Mouse (Mus musculus) G1E (cell line): ENCODE data around the gene Maco1. TPM values are rescaled to one million over a fixed set of nuclear protein-coding genes. Genes with fewer than 3 reads are reported as not detected.

Experiments
- ATAC-seq: 2 replicates; pipeline ENCODE4 v1.8.0; 2016; ENCODE audit warnings: mild to moderate bottlenecking; ENCODE audit not compliant: insufficient number of reproducible peaks, poor library complexity, low FRiP score, severe bottlenecking; ENCODE audit errors: extremely low read depth
- DNase-seq: peaks from one replicate; pipeline ENCODE4 v3.0.0; 2012; ENCODE audit warnings: low spot score
- H3K27me3 ChIP-seq: 2 replicates; pipeline ENCODE4 v1.6.1; 2012; ENCODE audit warnings: mild to moderate bottlenecking, low read length, inconsistent platforms; ENCODE audit not compliant: insufficient read depth
- H3K36me3 ChIP-seq: replicated peaks from 2 replicates; pipeline ENCODE3; 2012; ENCODE audit warnings: mild to moderate bottlenecking, inconsistent platforms
- H3K4me1 ChIP-seq: 2 replicates; pipeline ENCODE4 v1.6.1; 2012; ENCODE audit warnings: low read depth, low read length, inconsistent platforms, mixed read lengths; ENCODE audit not compliant: insufficient read depth
- H3K4me3 ChIP-seq: 2 replicates; pipeline ENCODE4 v1.5.1; 2012; ENCODE audit warnings: low read depth, mild to moderate bottlenecking, inconsistent platforms, low read length, moderate library complexity, mixed read lengths
- H3K9me3 ChIP-seq: replicated peaks from 2 replicates; pipeline ENCODE4 v1.6.1; 2012; ENCODE audit warnings: inconsistent platforms
- CTCF ChIP-seq: IDR thresholded peaks from 2 replicates; pipeline ENCODE4 v1.5.1; 2012; ENCODE audit warnings: low read depth, low read length, inconsistent platforms, mixed read lengths
- GATA1 ChIP-seq: IDR thresholded peaks from 2 replicates; pipeline ENCODE4 v1.6.1; 2012; ENCODE audit warnings: borderline replicate concordance, low read length, inconsistent platforms, mixed read lengths
- GATA2 ChIP-seq: IDR thresholded peaks from 2 replicates; pipeline ENCODE4 v1.6.1; 2012; ENCODE audit warnings: low read depth, low read length, inconsistent platforms, borderline replicate concordance
- POLR2AphosphoS5 ChIP-seq: IDR thresholded peaks from 2 replicates; pipeline ENCODE4 v1.6.1; 2012; ENCODE audit warnings: low read depth, low read length, inconsistent platforms; ENCODE audit not compliant: insufficient replicate concordance
- TAL1 ChIP-seq: conservative IDR thresholded peaks from 2 replicates; pipeline ENCODE4 v1.6.1; 2012; ENCODE audit warnings: low read depth, low read length, inconsistent platforms, mixed read lengths
- polyA plus RNA-seq: library from polyadenylated mRNA; stranded (reverse); fragments of >175 nt; gene quantifications from 2 replicates; pipeline ENCODE4 v1.2.3, GENCODE M21; 2012
- total RNA-seq, 2 experiments: library from RNA; stranded (forward) in 1 of 2; stranded (reverse) in 1 of 2; fragments of 200-1000 nt in 1 of 2; fragments of >200 nt in 1 of 2; fragmentation: Nextera tagmentation in 1 of 2; gene quantifications; 2 replicates each; pipeline ENCODE4 v1.2.3; 2014 to 2017

Maco1 gene
- total and polyA plus RNA-seq, 3 experiments, result 11.3 to 74.9 (median 49.3) TPM

- H3K27me3 ChIP-seq, result no peaks in the 10 kb centered on the region
- H3K4me3 ChIP-seq, result peak overlapping the region; percentile 70; the same call in 1 of the 2 replicates
- no peak for TF ChIP-seq GATA1
- TF ChIP-seq TAL1, result 0 out of 2 replicates have a peak, but pooled peaks have one; percentile 29
- TF ChIP-seq GATA2, result no peak
- no peak for TF ChIP-seq POLR2AphosphoS5
- no peak for TF ChIP-seq CTCF
- no peaks in the 10 kb centered on the region for H3K9me3 ChIP-seq
- peaks cover 88% of the 10 kb centered on the region for H3K4me1 ChIP-seq
- ATAC-seq (0 out of 2 replicates have a peak, but pooled peaks have one; percentile 22), DNase-seq (peak; percentile 67)
- peaks cover under 1% of the 10 kb centered on the region for H3K36me3 ChIP-seq
These were observed 12.2 kb upstream of the Maco1 start for GRCm38 (mm10) chr4:134865340-134865739.

- H3K36me3 ChIP-seq, result no peaks in the 10 kb centered on the region
- H3K27me3 ChIP-seq, result no peaks in the 10 kb centered on the region
- TF ChIP-seq GATA2 (no peak), TAL1 (peak; percentile 45; the same call in 1 of the 2 replicates)
- peak within 1 kb of the TSS; percentile 70 for H3K4me3 ChIP-seq
- ATAC-seq (peak; percentile 29), DNase-seq (peak; percentile 54)
- no peaks in the 10 kb centered on the region for H3K9me3 ChIP-seq
- H3K4me1 ChIP-seq, result peaks cover 80% of the 10 kb centered on the region
These were observed 11.0 kb upstream of the Maco1 start, which contains the start of gene Rhd for GRCm38 (mm10) chr4:134863937-134864729. Rhd (plus strand) TSS chr4:134864536.

DNA sequence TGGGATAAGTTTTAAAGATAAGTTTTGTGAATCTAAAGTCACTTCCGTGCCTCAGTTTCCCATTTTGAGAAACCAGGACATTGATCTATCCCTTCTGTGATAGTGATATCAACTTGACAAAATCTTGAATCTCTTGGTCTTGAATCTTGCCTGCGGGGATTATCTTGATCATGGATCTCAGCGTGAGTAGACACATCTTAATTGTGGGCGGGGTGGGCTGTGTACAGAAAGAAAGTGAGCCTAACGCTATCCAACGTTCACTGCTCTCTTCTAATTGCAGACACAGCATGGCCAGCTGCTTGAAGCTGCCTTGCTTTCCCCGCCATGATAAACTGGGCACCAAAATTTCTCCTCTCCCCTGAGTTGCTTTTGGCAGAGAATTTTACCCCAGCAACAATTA is 9.9 kb upstream of the Maco1 start:
- Histone ChIP-seq H3K4me3 (no peak overlapping the region; the same call in 1 of the 2 replicates), H3K4me1 (peaks cover 73% of the 10 kb centered on the region), H3K36me3 (no peaks in the 10 kb centered on the region), H3K9me3 (no peaks in the 10 kb centered on the region), H3K27me3 (no peaks in the 10 kb centered on the region)
- TF ChIP-seq GATA2, result no peak
- no peak for TF ChIP-seq CTCF
- TF ChIP-seq POLR2AphosphoS5, result no peak
- TF ChIP-seq TAL1, result no peak
- TF ChIP-seq GATA1, result no peak
- ATAC-seq (no peak), DNase-seq (no peak)

DNA sequence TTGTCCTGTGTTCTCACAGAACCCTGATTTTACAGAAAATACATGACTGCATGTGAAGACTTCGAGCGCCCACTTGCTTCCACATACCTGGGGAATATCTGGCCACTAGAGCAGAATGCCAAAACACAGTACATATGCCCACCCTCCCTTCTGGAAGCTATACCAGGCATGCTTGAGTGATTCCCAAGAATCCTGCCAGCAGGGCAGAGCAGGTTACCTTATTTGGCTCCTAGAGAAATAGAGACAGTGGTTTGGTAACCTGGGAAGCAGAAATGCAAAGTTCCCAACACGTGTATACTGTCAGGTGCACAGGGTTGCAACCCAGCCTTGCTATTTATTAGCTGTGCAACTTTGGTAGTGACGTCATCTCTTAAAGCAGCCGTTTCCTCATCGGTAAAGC is 8.7 kb upstream of the Maco1 start:
- DNase-seq (no peak), ATAC-seq (no peak)
- TF ChIP-seq GATA1, result no peak
- TF ChIP-seq TAL1, result no peak
- TF ChIP-seq POLR2AphosphoS5, result no peak
- Histone ChIP-seq H3K27me3 (no peaks in the 10 kb centered on the region), H3K4me1 (peaks cover 66% of the 10 kb centered on the region), H3K4me3 (no peak overlapping the region), H3K36me3 (no peaks in the 10 kb centered on the region), H3K9me3 (no peaks in the 10 kb centered on the region)

DNA sequence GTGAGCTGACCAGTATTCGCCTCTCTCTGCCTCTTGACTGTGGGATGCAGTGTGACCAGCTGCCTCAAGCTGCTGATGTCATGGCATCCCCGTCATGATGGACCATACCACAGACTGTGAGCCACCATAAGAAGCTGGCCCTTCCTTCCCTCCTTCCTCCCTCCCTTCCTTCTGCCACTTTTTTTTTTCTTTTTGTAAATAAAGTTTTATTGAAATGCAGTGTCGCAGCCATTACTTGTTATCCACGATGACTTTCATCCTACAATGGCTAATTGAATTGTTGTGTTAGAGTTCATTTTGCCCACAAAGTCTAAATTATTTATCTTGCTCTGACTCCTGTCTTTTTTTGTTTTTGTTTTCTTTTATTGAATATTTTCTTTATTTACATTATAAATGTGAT is 5.3 kb upstream of the Maco1 start:
- no peak for DNase-seq
- ATAC-seq, result no peak
- TF ChIP-seq TAL1 (no peak), POLR2AphosphoS5 (no peak), GATA1 (no peak), CTCF (no peak), GATA2 (no peak)
- no peaks in the 10 kb centered on the region for H3K36me3 ChIP-seq
- H3K4me3 ChIP-seq, result no peak overlapping the region
- no peaks in the 10 kb centered on the region for H3K9me3 ChIP-seq
- no peaks in the 10 kb centered on the region for H3K27me3 ChIP-seq
- H3K4me1 ChIP-seq, result peaks cover 67% of the 10 kb centered on the region

- H3K4me1 ChIP-seq, result peaks cover 53% of the 10 kb centered on the region
- H3K36me3 ChIP-seq, result peaks cover 3% of the 10 kb centered on the region
- no peak for ATAC-seq
- no peaks in the 10 kb centered on the region for H3K27me3 ChIP-seq
- no peaks in the 10 kb centered on the region for H3K9me3 ChIP-seq
- no peak for TF ChIP-seq GATA1
- DNase-seq, result no peak
- H3K4me3 ChIP-seq, result no peak overlapping the region
These were observed 3.4 kb upstream of the Maco1 start for GRCm38 (mm10) chr4:134856501-134856900.
